Mouse (Mus musculus): ENCODE measurements at regions not wholly inside any gene's neighbourhood (a gene's known extent, or its start where the extent isn't known, plus 50 kb on each side); places are given as distances from the start of the nearest gene placed in this dataset.

- no peaks in the 10 kb centered on the region for H3K4me1 ChIP-seq (ENCODE audit: control insufficient read depth, insufficient read depth, low read length)
- no peak overlapping the region for H3K4me3 ChIP-seq (ENCODE audit: insufficient read depth, low read length)
- no peak overlapping the region for H3K27ac ChIP-seq (ENCODE audit: insufficient read depth, low read length)
- no peak for TF ChIP-seq CTCF (IDR thresholded peaks at IDR 0.05; ENCODE audit: borderline replicate concordance, insufficient read depth, low read length)
- no peak for TF ChIP-seq POLR2A (IDR thresholded peaks at IDR 0.05; ENCODE audit: low read depth, low read length)
These were observed 189.0 kb downstream of the Ttll7 start for GRCm38 (mm10) chr3:147041201-147041600.

GRCm38 (mm10) chr3:147042911-147043310 is 190.7 kb downstream of the Ttll7 start:
- no peak overlapping the region for H3K27ac ChIP-seq (ENCODE audit: insufficient read depth, low read length)
- TF ChIP-seq CTCF (IDR thresholded peaks at IDR 0.05; ENCODE audit: borderline replicate concordance, insufficient read depth, low read length) (no peak), POLR2A (IDR thresholded peaks at IDR 0.05; ENCODE audit: low read depth, low read length) (no peak)
- H3K4me3 ChIP-seq (ENCODE audit: insufficient read depth, low read length): no peak overlapping the region
- H3K4me1 ChIP-seq (ENCODE audit: control insufficient read depth, insufficient read depth, low read length): no peaks in the 10 kb centered on the region

GRCm38 (mm10) chr3:147046634-147047033 is 194.5 kb downstream of the Ttll7 start:
- H3K4me1 ChIP-seq (ENCODE audit: control insufficient read depth, insufficient read depth, low read length): no peaks in the 10 kb centered on the region
- no peak overlapping the region for H3K4me3 ChIP-seq (ENCODE audit: insufficient read depth, low read length)
- H3K27ac ChIP-seq (ENCODE audit: insufficient read depth, low read length): no peak overlapping the region
- no peak for TF ChIP-seq POLR2A (IDR thresholded peaks at IDR 0.05; ENCODE audit: low read depth, low read length)
- no peak for TF ChIP-seq CTCF (IDR thresholded peaks at IDR 0.05; ENCODE audit: borderline replicate concordance, insufficient read depth, low read length)

GRCm38 (mm10) chr3:147054157-147054838 is 202.1 kb downstream of the Ttll7 start:
- H3K27ac ChIP-seq (ENCODE audit: insufficient read depth, low read length): peak overlapping the region; percentile 82
- no peak for TF ChIP-seq POLR2A (IDR thresholded peaks at IDR 0.05; ENCODE audit: low read depth, low read length)
- TF ChIP-seq CTCF (IDR thresholded peaks at IDR 0.05; ENCODE audit: borderline replicate concordance, insufficient read depth, low read length): no peak
- peaks cover 9% of the 10 kb centered on the region for H3K4me1 ChIP-seq (ENCODE audit: control insufficient read depth, insufficient read depth, low read length)

GRCm38 (mm10) chr3:147057874-147058273 is 205.7 kb downstream of the Ttll7 start:
- no peak for TF ChIP-seq CTCF (IDR thresholded peaks at IDR 0.05; ENCODE audit: borderline replicate concordance, insufficient read depth, low read length)
- no peak for TF ChIP-seq POLR2A (IDR thresholded peaks at IDR 0.05; ENCODE audit: low read depth, low read length)
- H3K27ac ChIP-seq (ENCODE audit: insufficient read depth, low read length): no peak overlapping the region
- peaks cover 9% of the 10 kb centered on the region for H3K4me1 ChIP-seq (ENCODE audit: control insufficient read depth, insufficient read depth, low read length)
- H3K4me3 ChIP-seq (ENCODE audit: insufficient read depth, low read length): no peak overlapping the region

More at GRCm38 (mm10) chr3:147054157-147054838, 202.1 kb downstream of the Ttll7 start:
- no peak overlapping the region for H3K4me3 ChIP-seq (ENCODE audit: insufficient read depth, low read length)

- peaks cover 2% of the 10 kb centered on the region; the same call in 1 of the 2 replicates for H3K4me1 ChIP-seq (ENCODE audit: control insufficient read depth, insufficient read depth, low read length)
- H3K27ac ChIP-seq (ENCODE audit: insufficient read depth, low read length): no peak overlapping the region
- no peak overlapping the region for H3K4me3 ChIP-seq (ENCODE audit: insufficient read depth, low read length)
- no peak for TF ChIP-seq POLR2A (IDR thresholded peaks at IDR 0.05; ENCODE audit: low read depth, low read length)
- no peak for TF ChIP-seq CTCF (IDR thresholded peaks at IDR 0.05; ENCODE audit: borderline replicate concordance, insufficient read depth, low read length)
These were observed 208.5 kb downstream of the Ttll7 start for GRCm38 (mm10) chr3:147060659-147061058.

GRCm38 (mm10) chr3:147062451-147062850 is 210.3 kb downstream of the Ttll7 start:
- TF ChIP-seq CTCF (IDR thresholded peaks at IDR 0.05; ENCODE audit: borderline replicate concordance, insufficient read depth, low read length) (no peak), POLR2A (IDR thresholded peaks at IDR 0.05; ENCODE audit: low read depth, low read length) (no peak)
- no peak overlapping the region for H3K4me3 ChIP-seq (ENCODE audit: insufficient read depth, low read length)
- H3K27ac ChIP-seq (ENCODE audit: insufficient read depth, low read length): no peak overlapping the region
- H3K4me1 ChIP-seq (ENCODE audit: control insufficient read depth, insufficient read depth, low read length): peaks cover 2% of the 10 kb centered on the region; the same call in 1 of the 2 replicates

GRCm38 (mm10) chr3:147063578-147064442 is 211.6 kb downstream of the Ttll7 start:
- H3K27ac ChIP-seq (ENCODE audit: insufficient read depth, low read length): no peak overlapping the region
- no peak overlapping the region for H3K4me3 ChIP-seq (ENCODE audit: insufficient read depth, low read length)
- no peak for TF ChIP-seq POLR2A (IDR thresholded peaks at IDR 0.05; ENCODE audit: low read depth, low read length)
- TF ChIP-seq CTCF (IDR thresholded peaks at IDR 0.05; ENCODE audit: borderline replicate concordance, insufficient read depth, low read length): no peak
- H3K4me1 ChIP-seq (ENCODE audit: control insufficient read depth, insufficient read depth, low read length): no peaks in the 10 kb centered on the region

GRCm38 (mm10) chr3:147064443-147064868 is 212.3 kb downstream of the Ttll7 start:
- Histone ChIP-seq H3K4me1 (ENCODE audit: control insufficient read depth, insufficient read depth, low read length) (no peaks in the 10 kb centered on the region), H3K4me3 (ENCODE audit: insufficient read depth, low read length) (no peak overlapping the region), H3K27ac (ENCODE audit: insufficient read depth, low read length) (no peak overlapping the region)
- no peak for TF ChIP-seq CTCF (IDR thresholded peaks at IDR 0.05; ENCODE audit: borderline replicate concordance, insufficient read depth, low read length)
- no peak for TF ChIP-seq POLR2A (IDR thresholded peaks at IDR 0.05; ENCODE audit: low read depth, low read length)

GRCm38 (mm10) chr3:147070972-147071371 is 218.8 kb downstream of the Ttll7 start:
- TF ChIP-seq CTCF (IDR thresholded peaks at IDR 0.05; ENCODE audit: borderline replicate concordance, insufficient read depth, low read length) (no peak), POLR2A (IDR thresholded peaks at IDR 0.05; ENCODE audit: low read depth, low read length) (no peak)

More at GRCm38 (mm10) chr3:147070972-147071371, 218.8 kb downstream of the Ttll7 start:
- no peak overlapping the region for H3K4me3 ChIP-seq (ENCODE audit: insufficient read depth, low read length)
- no peak overlapping the region for H3K27ac ChIP-seq (ENCODE audit: insufficient read depth, low read length)
- H3K4me1 ChIP-seq (ENCODE audit: control insufficient read depth, insufficient read depth, low read length): no peaks in the 10 kb centered on the region
